Mouse (Mus musculus) lung, postnatal 25 days (tissue): ENCODE measurements around the gene Ubqln4.

ENCODE experiments used
- DNase-seq: peaks from one replicate; pipeline ENCODE4 v3.0.0; 2022; ENCODE audit warnings: low spot score

The Ubqln4 gene

DNA sequence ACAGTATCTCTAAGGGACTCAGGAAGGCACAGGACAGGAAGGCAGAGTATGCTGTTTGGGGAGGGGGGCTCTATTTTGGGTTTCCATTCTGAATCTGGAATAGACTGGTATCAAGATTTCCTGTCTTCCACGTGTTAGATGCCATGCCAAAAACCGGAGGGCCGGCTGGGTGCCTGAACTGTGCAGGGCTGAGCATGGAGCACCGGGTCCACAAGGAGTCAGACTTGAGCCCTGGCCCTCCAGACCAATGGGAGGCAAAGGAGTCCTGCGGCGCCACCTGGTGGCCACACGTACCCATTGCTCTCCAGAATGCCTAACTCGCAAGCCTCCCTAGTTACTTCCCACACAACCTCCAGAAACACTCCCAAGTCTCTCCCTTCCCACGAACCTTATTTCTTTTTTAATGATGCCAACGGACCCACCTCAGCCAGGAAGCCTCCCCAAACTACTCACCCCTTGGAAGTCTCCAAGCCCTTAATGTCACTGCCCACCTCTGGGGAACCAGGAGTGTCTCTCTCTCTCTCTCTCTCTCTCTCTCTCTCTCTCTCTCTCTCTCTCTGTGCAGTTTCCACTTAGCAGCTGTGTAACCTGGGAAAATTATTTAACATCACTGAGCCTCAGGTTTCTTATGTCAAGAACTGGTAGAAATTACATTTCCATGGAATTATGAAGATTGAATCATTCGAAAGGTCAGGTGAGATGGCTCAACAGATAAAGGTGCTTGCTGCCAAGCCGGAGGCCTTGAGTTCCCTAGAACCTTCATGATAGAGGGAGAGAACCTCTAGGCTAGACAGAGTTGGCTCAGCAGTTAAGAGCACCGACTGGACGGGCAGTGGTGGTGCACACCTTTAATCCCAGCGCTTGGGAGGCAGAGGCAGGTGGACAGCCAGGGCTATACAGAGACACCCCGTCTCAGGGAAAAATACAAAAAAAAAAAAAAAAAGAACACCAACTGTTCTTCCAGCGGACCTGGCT is 27.1 kb upstream of the Ubqln4 start:
- peak; percentile 89 for DNase-seq

DNA sequence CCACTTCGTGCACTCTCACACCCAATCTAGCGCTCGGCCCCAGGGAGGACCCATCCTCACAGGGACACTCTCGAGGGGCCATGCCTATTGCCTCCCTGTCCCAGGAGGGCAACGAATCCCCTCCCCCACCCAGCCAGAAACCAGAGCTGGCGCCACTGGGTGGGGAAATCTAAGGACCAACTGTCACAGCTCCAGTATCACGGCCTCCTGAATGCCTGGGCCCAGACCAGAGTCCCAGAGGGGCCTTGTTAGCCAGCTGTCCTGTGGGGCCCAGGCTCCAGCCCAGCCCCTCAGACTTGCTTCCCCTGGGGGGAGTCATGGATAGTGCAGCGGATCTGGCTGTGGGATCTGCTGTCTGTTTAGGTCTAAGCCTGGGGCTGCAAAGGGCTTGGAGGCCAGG is 26.0 kb upstream of the Ubqln4 start:
- DNase-seq: no peak

DNA sequence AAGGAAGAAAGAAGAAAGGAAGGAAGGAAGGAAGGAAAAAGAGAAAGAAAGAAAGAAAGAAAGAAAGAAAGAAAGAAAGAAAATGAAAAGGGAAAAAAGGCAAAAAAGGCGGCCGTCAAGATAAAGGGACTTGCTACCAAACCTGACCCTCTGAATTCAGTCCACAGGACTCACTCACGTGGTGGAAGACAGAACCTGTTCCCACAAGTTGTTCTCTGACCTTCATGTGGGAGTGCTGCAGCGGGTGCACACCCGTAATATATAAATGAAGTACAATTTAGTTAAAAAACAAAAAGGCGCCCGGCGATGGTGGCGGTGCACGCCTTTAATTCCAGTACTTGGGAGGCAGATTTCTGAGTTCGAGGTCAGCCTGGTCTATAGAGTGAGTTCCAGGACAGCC is 24.9 kb upstream of the Ubqln4 start:
- DNase-seq: no peak

DNA sequence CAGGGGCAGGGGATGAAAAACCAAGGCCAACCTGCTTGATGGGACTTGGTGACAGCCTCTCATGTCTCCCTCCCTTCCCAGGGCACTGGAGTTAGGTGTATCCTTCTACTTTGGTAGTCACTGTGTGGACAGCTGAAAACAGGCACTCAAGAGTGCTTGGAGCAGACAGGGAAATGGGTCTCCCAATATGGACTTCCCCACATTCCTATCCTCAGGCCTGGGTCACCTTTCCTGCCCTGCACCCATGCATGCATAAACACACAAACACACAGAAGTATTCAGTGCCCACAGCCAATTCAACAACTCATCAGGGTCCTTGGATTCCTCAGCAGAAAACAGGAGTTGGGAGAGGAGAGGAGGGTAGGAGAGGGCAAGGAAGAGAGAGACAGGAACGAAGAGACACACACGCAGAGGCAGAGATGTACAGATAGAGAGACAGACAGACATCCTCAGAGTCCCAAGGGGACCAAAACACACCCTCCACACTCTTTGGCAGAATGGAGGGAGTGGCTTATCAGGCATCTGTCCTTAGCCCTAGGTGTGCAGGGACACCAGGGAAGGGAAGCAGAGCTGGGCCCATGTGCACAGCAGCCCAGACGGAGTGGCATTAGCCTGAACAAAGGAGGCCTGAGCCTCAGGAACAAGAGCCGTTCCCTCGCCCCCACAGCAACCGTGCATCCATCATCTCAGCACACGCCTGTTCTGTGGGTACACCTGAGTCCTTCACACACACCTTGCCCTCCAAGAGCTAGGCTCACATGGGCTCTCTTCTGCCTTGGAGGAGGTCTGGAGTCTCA is 24.2 kb upstream of the Ubqln4 start:
- DNase-seq: no peak

DNA sequence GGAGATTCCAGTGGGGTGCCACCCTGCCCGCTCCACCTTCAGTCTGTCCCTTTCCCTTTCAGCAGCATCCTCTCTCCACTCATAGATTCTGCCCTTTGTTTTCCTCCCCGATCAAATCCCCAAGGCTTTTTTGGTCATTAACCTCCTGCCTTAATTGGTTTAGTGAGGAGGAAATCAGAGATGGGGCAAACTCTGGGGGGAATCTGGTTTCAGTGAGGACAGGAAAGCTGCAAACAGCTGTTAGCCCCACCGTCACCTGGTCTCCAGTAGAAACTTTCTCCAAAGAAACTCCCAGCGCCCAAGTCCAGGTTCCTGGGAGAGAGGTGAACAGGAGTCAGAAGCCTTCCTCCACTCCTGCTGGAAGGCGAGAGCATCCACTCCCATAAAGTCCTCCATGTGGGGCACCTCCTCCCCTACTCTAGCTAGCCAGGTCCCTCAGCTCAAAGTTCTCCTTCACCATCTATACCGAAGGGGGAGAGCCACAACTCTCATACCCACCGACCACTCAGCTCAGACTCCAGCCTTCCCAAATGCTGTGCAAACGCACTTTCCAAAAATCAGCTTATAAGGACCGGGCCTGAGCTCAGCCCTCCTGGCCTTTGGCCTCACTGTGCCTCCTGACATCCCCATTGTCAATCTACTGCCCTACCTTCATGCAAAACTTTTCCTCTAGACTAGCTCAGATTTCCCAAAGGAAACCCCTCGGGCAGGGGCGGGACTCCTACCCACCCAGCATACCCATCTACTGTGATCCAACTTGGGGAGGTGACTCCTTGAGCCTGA is 23.3 kb upstream of the Ubqln4 start:
- DNase-seq: no peak

DNA sequence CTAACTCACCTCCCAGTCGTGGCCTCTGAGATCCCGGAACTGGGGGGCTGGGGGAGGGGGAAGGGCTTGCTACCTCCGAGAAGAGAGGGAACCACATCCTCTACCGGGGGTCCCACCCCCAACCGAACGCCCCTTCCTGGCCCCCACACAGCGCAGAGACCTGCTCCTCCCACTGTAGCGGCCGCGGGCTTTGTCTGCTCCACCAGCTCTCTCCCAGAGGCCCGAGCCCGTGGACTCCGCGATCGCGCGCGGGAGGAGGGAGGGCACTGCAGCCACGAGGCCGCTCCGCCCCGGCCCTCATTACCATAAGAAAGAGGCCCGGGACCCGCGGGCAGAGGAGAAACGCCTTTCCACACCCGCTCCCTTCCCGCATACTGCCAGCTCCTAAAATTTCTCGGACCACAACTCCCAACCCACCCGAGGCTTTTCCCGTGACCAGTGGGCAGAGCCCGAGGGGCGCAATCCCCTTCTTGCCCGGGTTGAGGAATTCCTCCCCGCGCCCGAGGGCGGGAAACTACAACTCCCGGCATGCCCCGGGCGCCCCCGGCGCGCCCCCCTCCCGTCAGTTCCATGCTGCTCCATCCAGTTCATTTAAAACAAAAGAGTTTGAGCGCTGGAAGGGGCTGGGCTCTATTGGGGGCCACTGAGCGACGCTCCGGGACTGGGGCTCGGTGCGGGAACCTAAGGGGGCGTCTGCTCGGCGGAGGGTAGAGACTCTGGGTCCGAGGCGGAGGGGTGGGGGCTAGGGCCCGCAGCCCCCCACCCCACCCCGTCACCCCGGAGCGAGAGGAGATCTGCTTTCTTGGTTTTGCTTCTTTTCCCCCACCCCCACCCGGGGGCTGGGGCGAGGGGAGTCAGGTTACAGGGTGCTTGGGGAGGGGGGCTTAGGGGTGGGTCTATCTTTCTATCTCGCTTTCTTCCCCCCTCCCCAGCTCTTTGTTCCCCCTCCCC is 21.9 kb upstream of the Ubqln4 start:
- DNase-seq: peak; percentile 84

DNA sequence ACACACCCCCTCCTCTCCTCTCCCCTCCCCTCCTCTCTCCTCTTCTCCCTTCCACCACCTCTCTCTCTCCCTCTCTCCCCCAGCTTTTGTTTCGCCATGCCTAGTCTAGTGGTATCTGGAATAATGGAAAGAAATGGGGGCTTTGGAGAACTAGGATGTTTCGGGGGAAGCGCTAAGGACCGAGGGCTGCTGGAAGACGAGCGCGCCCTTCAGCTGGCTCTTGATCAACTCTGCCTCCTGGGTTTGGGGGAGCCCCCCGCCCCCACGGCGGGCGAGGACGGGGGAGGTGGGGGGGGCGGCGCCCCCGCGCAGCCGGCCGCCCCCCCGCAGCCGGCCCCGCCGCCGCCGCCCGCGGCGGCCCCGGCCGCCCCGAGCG is 21.3 kb upstream of the Ubqln4 start, which contains the start of gene Mex3a:
TSS of gene Mex3a (plus strand) at position 97 of the 376 bp plus-strand sequence.
- no peak for DNase-seq

DNA sequence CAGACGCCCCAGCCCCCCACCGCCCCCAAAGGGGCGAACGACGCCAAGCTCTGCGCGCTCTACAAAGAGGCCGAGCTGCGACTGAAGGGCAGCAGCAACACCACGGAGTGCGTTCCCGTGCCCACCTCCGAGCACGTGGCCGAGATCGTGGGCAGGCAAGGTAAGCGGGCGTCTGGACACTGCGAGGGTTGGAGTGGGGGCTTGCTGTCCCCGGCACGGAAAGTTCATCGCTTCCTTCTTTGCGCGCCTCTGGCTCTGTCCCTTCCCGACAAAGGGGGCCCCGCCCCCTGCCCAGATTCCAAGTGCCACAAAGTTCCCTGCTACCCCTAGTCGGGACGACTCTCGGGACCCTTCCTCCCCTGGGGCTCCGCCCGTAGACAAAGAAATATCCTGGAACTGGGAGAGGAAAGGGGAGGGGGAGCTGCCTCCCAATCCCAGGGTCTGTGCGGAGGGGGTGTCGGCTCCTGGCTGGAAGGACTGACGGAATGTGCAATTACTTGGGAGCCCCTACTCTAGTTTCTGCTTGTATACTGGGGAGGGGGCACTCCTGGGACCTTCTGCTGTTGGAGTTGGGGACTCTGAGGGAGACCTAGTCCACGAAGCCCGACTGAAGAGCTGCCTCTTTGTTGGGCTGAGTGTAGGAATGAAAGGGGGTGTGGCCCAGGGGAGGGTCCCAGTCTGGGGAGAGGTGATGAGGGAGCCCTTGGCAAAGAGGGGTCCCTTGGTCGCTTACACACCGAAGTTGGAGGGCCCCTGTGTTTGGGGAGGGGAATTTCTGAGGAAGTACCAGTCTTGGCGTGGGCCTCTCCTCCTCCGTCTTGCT is 20.7 kb upstream of the Ubqln4 start:
- no peak for DNase-seq

DNA sequence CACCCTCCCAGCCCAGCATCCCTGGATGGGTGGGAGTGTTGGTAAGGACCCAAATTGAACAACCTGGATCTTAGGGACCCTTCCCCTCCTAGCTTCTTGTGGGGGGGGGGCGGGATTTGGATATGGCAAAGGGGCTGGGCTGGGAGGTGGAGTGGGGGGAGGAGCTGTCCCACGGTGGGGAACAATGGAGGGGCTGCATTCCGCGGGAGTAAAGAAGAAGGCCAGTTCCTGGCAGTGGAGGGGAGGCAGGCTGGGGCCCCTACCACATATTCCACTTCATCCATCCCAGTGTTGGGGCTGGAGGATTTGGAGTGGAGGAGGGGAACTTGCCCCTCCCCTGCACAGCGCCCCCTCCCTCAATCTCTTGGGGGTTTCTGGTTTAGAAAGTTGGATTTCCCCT is 19.9 kb upstream of the Ubqln4 start:
- no peak for DNase-seq

DNA sequence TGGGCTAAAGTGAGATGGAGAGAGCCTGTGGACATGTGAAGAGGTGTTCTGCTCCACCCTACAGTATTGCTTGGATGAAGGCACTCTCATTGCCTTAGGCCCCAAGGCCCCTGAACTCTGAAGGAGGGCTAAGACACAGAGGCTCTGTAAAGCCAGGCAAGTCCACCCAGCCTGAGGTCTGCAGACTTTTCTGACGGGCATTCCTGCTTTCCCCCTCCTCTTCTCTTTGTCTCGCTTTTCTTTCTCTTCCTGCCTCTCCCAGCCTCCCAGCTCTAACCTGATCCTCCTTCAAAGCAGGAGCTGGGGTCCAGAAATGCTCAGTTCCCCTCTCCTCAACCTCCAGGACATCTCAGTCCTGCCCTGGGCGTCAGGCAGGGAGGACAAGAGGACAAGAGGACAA is 18.6 kb upstream of the Ubqln4 start:
- no peak for DNase-seq

DNA sequence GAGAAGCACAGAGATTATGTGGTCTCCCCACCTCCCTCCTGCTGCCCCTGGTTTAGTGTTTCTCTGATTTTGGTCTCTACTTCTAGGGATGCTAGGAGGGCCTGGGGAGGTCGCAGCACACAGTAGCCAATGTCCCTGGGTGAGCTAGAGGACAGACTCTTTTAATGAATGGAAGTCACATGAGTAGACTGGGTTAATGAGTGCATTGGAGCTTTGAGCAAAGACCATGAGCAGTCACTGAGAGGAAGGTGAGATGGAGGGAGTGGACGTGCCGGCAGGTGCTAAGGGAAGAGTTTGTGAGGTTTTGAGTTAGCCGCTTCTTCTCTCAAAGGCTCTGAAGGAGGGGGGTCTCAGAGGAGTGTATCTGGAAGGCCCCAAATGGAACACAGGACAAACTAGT is 18.0 kb upstream of the Ubqln4 start:
- DNase-seq: no peak

DNA sequence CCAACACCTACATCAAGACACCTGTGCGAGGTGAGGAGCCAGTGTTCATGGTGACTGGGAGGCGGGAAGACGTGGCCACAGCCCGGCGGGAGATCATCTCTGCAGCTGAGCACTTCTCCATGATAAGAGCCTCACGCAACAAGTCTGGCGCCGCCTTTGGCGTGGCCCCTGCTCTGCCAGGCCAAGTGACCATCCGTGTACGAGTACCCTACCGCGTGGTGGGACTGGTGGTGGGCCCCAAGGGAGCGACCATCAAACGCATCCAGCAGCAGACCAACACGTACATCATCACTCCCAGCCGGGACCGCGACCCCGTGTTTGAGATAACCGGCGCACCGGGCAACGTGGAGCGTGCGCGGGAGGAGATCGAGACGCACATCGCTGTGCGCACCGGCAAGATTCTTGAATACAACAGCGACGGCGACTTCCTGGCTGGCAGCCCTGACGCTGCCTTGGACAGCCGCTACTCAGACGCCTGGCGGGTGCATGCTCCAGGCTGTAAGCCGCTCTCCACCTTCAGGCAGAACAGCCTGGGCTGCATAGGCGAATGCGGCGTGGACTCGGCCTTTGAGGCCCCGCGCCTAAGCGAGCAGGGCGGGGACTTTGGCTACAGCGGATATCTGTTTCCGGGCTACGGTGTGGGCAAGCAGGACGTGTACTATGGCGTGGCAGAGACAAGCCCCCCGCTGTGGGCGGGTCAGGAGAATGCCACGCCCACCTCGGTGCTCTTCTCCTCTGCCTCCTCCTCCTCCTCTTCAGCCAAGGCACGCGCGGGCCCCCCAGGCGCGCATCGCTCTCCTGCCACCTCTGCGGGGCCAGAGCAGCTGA is 17.2 kb upstream of the Ubqln4 start:
- DNase-seq: peak; percentile 85

DNA sequence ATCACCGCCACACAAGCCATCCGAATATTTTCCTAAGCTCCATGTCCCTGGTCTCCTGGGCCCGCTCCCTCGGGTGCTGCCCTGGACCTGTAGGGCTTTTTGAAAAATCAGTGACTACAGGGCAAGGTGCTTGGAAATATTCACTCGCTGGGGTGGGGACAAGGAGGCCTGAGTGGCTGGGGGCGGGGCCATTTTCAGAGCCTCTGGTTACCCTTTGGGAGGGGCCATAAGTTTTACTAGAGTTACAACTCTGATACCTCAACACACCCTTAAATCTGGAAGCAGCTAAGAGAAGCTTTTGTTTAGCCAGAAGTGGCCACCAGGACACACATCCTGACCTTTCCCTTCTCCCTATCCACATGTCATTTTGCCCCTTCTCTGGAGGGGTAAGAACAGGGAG is 16.4 kb upstream of the Ubqln4 start:
- DNase-seq: no peak

DNA sequence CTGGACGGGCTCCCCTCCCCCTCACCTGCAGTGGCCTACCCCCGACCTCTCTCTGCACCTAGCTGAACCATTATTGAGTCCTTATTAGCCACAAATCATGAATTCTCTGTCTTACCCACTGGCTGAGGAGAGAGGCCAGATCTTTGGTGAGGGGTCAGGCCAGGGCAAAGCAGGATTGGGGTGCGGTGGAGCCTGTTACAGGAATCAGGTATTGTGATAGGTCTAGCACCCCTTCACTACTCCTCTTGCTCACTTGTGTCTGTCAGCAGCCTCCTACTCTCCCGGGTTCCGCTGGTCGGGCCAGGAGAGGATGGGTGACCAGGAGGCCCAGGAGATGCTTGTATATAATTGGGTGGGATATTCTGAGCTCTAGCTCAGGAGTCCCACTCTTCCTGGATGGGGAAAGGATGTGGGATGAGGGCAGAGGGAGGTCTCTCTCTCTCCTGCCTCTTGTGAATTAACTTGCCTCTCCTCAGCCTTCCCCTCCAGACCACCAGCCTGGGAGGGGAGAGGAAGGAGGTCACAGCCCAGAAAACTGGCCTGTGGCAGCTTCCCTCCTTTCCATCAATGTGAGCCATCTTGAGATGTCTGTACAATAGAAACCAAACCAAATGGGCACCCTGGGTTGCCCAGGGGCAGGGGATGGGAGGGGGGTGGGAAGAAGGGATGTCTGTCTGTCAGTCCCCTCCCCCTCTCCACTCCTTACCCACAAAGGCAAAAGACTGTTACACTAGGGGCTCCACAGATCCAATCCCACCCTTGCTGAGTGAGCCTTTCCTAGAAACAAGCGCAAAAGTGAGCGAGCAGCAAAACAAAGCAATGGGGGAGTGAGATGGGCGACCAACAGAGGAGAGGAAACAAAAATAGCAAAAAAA is 15.1 kb upstream of the Ubqln4 start:
- no peak for DNase-seq

DNA sequence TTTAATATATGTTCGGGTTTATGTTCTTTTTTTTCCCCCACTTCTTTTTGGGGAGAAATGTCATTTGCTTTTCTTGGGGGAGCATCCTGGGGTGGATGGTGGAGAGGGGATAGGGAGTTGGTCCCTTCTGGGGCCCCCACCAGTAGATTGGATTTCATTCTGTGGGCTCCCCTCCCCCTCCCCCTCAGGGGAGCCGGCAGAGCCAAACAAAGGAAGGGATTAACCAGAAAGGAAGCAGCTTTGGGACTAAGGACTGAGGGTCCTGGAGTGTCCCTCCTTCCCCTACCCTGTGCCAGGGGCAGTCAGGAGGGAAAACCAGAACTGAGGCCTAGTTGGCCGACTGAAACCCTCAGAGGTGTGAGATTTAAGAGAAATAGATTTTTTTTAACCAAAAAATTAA is 14.2 kb upstream of the Ubqln4 start:
- no peak for DNase-seq

DNA sequence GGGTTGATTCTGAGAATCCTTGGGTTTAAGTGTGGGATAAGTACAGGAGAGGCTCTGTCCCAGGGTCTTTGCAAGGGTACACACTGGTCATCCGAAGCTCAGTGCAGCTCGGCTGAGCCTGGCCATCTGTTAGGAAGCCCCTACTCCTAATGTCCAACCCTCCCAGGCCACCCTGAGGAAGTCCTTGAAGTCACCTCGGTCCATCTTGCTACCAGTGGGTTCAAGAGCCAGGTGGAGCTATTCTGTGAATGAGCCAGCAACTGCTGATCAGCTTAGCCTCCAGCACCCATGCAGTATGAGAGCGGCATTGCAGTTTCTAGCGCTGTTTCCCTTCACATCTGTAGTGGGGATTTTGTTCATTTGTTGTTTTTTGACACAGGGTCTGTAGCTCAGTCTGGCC is 13.5 kb upstream of the Ubqln4 start:
- no peak for DNase-seq

DNA sequence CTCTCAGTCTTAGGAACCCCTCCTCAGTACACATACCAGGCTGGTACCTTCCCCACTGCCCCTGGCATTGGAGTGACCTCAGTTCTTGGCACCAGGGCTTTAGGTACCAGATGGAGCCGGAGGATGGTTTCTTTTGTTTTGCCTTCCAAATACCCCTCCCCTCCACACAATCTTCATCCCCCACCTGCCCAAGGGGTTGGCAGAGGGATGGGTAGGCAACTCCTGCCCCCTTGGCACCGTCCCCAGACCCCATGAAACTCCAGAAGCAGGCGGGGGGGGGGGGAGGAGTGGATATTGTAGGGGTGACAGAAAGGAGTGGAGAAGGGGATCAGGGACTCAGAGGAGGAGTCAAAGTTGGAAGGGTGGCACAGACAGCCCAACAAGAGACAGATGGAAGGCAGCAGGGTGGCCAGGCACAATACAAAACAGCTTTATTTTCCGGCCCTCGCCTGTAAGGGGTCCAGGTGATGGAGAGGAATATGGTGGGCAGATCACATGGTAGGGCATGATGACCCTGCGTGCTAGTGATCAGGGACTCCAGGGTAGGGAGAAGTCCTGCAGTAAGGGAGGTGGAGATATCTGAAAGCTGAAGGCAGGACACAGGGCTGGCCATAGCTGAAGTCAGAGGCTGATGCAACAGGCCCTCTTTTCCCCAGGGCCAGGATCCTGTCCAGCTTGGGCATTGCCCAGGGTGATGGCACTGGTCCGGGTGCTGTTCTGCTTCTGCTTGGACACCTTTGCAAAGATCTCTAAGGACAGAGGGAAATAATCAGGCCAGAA is 11.7 kb upstream of the Ubqln4 start:
- DNase-seq: no peak

DNA sequence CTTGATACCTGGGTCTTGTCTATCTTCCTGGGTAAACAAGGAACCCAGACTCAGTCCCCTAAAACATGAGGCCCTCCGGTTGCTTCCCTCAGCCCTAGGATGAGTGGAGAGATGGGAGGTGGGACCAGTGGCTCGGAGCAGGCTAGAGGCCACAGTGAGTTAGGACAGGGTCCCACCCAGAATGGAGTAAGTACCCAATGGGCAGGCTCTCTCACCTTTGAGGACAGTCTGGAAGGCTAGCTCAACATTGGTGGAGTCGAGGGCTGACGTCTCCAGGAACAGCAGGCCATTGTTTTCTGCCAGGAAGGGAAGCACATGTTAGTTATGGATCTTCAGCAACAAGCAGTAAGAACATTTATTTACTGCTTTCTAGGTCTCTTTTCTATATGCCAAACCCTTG is 11.1 kb upstream of the Ubqln4 start:
- no peak for DNase-seq
